ENCODE assay signal across 1 mouse cellular context in the genomic region with DNA sequence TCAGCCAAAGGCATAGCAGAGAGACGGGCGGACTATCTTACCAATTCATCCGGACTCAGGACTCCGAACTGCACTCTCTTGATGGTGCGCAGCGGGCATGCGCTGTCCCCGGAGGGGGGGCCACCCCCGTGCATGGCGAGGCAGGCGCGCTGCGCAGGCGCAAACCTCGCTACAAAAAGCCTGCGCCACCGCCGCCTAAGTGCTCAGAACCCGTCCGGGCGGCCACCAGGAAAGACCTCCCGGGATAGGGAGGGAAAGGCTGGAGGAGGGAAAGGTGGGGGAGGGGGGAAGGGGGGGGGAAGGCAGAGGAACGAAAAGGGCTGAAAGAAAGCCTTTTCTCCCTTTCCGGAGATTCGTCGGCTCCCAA.
TF ChIP-seq lines count a peak whose summit lies in the region.

No protein-coding gene starts in this region.

TF ChIP-seq in CH12.LX, 34 proteins besides CTCF, POLR2A, EP300 and RAD21:
- TF ChIP-seq MAX (IDR thresholded peaks at IDR 0.05; ENCODE audit: low read length) (peak; percentile 23; the same call in 1 of the 2 replicates), USF1 (IDR thresholded peaks at IDR 0.05; ENCODE audit: low read depth, low read length) (no peak), NRF1 (IDR thresholded peaks at IDR 0.05; ENCODE audit: low read depth, low read length) (peak; percentile 92), E2F4 (IDR thresholded peaks at IDR 0.05; ENCODE audit: insufficient replicate concordance, low read depth, low read length) (no peak), ELF1 (IDR thresholded peaks at IDR 0.05; ENCODE audit: low read depth, low read length) (0 out of 2 replicates have a peak, but pooled peaks have one; percentile 2), PAX5 (IDR thresholded peaks at IDR 0.05; ENCODE audit: low read length) (no peak), MAZ (IDR thresholded peaks at IDR 0.05; ENCODE audit: low read depth, low read length) (peak; percentile 91), JUND (conservative IDR thresholded peaks at IDR 0.05; ENCODE audit: low read depth, low read length) (no peak), SMC3 (IDR thresholded peaks at IDR 0.05; ENCODE audit: low read depth, low read length) (no peak), RCOR1 (conservative IDR thresholded peaks at IDR 0.05; ENCODE audit: low read depth, low read length) (peak; percentile 41), BHLHE40 (IDR thresholded peaks at IDR 0.05; ENCODE audit: low read depth, low read length) (peak; percentile 51; the same call in 1 of the 2 replicates), MXI1 (IDR thresholded peaks at IDR 0.05; ENCODE audit: low read depth, low read length) (0 out of 2 replicates have a peak, but pooled peaks have one; percentile 13), TBP (conservative IDR thresholded peaks at IDR 0.05; ENCODE audit: low read depth, low read length) (no peak), UBTF (IDR thresholded peaks at IDR 0.05; ENCODE audit: low read depth, low read length) (no peak)
